Mouse (Mus musculus) layer of hippocampus, postnatal 25 days (tissue): ENCODE measurements at regions not wholly inside any gene's neighbourhood (a gene's known extent, or its start where the extent isn't known, plus 50 kb on each side); places are given as distances from the start of the nearest gene placed in this dataset.
A peak's percentile ranks its signal among the peaks of the same experiment; 100 is the strongest.

ENCODE experiments used
- DNase-seq, 2 experiments: peaks; one replicate each; pipeline ENCODE4 v3.0.0; 2022; ENCODE audit warnings: mixed read lengths in 2 of 2, low spot score in 1 of 2; ENCODE audit errors: extremely low spot score in 1 of 2

DNA sequence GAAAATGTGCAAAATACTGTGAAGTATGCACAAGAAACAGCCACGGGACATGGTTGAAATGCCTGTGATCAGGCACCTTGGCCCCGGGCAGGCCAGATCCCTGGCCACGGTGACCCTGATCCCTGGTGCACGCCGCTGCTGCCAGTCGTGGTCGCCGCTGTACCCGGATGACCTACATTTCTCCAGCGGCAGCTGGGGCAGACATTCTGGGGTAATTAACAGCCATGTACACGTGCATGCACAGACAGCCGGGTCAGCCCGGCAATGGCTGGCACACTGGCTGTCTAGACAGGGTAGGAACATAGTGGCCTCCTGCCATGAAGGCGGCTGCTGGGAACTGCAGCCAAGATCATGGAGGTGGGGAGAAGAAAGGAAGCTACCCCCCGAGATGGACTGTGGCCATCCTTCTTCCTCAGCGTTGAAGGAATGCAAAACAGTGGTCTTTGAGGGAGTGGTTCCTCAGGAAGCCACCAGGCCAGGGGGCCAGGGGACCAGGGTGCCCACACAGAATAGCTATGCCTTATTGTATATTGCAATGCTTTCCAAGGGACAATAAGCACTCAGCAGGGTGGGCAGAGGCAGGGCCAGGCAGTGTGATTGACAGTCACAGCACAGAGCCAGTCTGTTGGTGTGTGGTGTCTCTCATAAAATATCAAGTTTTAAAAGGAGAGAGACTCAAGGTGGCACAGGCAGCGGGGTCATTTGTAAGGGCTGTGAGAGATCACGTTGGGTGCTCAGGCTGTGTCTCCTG is 108.3 kb upstream of the 1700021F07Rik start:
- peak in 1 of 2 experiments; percentile 37 for DNase-seq

DNA sequence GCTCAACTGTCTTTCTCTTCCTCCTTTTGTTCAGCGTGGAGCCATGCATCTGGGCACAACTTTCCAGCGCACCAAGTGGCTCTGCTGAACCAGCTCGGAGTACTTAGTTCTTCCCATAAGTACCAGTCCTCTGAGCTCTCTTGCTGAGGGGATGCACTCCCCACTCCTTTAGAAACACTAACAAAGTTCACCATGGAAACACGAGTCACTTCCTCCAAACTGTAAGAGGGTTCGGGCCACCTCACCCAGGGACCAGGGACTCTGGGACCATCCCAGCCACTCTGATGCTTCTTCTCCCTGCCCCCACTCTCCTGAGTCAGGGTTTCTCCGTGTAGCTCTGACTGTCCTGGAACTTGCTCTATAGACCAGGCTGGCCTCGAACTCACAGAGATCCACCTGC is 107.0 kb upstream of the 1700021F07Rik start:
- no peak for DNase-seq

DNA sequence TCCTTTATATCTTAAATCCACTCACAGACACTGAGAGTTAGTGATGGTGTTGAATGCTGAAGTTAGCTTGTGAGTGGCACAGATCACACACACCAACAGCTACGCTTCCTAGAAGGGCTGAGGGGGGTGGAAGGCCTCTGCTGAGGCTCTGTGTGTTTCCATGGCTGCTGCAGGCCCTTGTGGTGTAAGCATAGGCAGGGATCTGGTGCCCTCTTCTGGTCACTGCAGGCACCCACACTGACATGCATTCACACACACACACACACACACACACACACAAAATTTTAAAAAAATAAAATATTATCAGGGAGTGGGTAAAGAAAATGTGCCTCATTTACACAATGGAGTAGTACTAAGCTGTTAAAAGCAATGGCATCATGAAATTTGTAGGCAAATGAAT is 105.5 kb upstream of the 1700021F07Rik start:
- DNase-seq = no peak

DNA sequence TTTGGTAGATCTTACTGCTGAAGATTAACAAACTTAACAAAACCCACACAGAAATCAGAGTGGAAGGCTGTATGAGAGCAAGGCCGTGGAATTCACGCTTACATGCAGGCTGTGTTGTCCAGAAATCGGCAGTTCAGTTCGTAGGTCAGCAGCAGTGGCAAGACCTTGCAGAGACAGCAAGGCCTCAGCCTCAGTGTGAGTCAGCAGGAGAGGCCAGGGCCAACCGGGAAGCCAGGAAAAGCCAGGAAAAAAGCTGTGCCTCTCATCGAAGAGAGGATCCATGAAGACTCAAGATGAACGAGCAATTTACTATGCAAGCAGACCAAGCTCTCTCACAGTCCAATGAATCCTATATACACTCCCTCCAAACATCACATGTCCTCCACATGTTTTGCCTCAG is 103.4 kb upstream of the 1700021F07Rik start:
- no peak for DNase-seq

DNA sequence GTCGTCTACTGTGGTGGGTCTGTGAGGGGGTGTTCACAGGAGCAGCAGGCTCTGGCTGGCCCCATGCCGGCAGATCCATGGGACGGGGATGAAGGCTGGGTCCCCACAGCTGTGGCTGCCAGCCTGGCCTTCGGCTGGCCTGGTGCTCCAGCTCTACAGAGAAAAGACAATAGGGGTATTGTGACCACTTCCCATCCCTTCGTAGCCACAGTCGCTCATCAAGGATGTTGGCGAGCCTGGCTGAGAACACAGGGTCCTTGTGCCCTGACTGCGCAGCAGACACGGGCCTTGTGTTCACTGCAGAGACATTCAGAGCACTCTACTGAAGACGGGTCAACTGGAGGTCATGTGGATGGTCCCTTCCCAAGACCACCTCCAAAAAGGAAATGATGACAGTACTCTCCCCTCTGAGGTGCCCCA is 102.4 kb upstream of the 1700021F07Rik start:
- no peak for DNase-seq

DNA sequence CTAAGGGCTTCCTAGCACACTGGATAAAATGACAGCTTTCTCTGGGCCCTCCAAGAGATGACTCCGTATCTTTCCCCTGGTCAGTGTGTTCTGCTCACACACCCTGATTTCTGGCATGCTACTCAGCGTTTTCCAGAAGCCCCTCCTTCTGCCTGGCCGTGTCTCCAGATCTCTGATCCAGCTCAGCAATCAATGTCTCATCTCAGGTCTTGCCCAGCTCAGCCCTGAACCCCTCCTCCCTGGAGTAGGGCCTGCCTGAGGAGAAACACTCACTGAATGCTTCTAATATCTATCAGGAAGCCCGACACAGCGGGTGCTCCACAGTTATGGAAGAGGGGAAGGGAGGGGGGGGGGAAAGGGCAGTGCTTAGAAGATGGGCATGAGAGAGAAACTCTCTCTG is 101.9 kb upstream of the 1700021F07Rik start:
- DNase-seq = no peak

DNA sequence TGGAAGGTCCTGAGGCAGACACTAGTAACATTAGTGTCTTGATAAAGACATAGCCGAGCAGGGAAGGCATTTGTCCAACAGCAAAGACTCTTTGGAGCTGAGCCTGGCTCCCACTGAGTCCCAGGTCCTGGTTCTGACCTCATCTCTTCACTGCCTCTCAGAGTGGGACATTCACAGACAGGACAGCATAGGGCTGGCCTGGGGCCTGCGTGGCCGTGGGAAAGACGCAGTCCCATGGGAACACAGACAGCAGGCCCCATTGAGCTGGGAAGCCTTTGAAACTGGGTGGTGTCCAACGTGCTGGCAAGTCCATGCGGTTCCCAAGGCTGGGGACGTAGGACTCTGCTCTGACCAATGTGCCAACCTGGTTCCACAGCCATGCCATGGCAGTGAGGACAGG is 97.5 kb upstream of the 1700021F07Rik start:
- DNase-seq = no peak

DNA sequence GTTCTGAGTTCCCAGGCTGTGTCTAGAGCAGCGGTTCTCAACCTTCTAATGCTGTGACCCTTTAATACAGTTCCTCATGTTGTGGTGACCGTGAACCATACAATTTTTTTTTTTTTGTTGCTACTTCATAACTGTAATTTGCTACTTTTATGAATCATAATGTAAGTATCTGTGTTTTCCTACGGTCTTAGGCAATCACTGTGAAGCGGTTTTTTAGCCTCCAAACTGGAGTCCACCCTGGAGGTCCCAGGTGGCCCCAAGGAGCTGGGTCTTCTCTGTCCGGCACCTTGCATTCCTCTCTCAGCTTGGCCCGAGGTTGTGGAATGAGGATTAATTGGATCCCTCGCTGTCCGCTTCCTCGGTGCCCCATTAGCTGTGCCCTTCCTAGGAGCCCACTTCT is 96.6 kb upstream of the 1700021F07Rik start:
- no peak for DNase-seq

DNA sequence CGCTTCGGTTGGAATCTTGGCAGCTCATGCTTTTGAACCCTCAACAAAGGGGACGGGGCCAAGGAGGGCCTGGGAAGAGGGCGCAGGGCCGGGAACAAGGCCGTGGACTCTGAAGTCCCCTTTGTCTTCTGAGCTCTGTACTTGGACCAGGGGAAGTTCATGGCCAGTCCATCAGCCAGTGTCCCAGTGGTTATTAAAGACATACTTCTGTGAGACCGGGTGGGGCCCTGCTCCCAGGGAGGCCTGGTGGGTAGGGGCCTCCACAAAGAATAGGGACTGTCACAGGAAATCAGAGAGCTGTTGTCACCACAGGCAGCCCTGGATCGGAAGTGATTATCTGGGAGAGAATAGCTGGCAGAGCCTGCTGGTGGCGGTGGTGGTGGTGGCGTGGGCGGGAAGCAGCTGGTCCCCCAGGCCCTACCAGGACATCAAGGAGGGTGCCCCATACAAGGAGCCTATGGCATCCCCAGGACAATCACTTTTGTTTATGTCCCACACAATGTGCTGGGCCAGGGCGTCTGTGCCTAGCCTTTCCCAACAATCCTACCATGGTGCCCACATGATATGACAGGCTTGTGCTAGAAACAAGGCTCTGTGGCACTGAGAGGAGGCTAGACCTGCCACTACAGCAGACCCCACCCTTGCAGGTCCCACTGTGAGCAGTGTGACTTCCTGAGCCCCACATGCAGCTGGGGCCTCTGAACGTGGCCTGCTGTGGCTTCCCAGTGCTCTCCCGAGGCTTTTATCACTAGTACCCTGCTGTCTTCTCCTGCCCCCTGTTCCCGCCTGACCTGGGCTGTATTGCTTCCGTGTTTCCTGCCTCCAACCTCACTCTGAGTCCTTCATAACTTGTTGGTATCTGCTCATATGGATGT is 96.0 kb upstream of the 1700021F07Rik start:
- no peak for DNase-seq

DNA sequence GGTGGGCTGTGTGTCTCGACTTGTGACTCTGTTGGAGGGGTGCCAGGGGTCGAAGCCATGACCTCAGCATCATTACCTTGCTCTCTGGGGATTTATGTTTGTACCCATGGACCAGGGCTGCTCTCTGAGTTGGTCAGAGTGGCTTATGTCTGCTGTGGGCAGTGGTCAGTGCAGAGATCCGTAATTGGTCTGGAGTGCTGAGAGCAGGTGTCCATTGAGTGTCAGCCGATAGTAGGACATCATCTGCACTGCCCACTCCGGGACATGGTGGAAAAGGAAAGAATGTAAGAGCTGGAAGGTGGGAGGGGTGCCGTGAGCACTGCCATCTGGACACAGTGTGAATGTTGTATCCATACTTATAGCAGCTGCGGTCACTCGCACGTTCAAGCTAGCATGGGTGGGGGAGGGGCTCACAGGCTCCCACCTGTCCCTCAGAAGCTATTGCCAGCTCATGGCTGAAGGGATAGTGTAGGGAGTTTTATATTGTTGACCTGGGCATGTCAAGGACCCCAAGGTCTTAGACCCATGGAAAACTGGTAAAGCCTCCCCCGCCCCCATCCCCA is 94.4 kb upstream of the 1700021F07Rik start:
- DNase-seq = no peak

DNA sequence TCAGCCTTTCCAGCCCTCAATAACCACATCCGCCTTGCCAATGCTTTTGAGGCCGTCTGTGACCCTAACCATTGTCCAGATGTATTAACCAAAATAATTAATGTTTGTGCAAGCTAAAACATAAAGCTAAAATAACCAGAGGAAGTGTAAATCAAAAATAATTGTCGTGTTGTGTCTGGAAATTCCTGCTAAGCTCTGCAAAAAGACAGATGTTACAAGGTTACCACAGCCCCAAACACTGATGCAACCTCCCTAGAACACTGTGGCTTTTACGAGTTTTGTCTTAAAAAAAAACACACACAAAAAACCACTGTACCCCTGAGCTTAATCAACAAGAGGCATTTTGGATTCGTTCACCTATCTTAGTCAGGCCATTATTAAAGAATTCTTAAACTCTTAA is 90.5 kb upstream of the 1700021F07Rik start:
- no peak for DNase-seq

DNA sequence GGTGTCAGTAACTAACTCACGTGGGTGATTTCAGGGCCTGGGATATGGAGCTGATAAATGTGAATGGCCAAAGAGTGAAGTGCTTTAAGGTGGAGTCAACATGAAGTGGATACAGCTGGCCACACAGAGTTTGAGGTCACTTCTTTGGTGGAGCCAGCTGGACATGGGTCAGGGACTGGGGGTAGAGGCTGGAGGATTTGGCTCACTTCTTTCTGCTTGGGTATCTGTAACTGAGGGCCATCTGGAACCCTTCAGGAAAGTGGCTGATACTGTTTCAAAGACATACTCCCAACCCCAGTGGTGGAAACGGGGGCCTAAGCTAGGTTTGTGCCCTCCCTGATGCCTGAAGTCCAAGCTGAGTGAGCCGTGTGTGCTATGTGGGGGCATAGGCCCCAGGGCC is 90.1 kb upstream of the 1700021F07Rik start:
- DNase-seq = no peak

DNA sequence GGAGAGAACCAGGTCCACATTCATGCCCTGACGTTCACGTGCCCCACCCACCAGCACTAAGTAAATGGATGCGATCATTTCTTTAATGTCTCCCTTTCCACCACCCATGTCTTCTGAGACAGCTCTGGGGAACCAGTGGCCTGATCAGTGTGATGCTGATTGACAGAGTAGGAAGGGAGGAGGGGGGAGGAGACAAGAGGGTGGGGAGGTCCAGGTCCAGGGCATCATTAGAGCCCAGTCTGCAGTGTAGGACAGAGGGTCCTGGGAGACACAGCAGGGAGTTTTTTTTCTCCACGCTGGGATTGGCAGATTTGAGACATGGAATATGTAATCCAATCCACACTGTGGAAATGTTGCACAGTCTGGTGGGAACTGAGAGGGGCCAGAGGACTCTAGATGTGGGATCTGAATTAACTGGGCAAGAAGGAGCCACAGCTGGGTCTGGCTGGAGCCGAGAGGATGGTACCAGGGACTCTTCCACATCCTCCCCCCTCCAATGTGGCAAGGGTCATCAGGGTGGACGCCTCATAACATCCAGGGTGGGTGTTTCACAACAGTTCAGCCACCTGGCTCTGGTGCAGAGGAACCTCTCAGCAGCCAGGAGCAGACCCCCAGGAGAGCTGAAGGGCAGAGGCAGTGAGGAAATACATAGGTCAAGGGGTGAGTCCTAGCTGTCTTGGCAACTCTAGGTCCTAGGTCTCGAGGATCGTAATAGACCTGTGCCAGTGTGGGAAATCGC is 89.3 kb upstream of the 1700021F07Rik start:
- no peak for DNase-seq

DNA sequence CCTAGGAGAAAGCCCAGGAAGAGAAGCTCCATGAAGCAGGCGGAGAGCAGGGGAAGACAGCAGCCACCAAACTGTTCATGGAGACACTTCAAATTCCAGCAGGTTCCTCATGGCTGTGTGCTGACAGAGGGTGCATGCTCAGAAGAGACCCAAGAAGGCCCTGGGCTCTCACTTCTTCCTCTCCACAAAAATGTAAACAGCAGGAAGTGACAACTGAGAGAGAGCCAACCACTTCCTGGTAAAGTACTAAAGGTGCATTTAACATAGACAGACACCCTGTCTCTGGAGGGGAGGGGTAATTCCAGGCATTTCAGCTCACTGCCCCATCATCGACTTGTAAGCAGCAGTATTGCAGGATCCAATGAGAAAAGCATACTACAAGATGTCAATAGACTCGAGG is 85.8 kb upstream of the 1700021F07Rik start:
- no peak for DNase-seq

DNA sequence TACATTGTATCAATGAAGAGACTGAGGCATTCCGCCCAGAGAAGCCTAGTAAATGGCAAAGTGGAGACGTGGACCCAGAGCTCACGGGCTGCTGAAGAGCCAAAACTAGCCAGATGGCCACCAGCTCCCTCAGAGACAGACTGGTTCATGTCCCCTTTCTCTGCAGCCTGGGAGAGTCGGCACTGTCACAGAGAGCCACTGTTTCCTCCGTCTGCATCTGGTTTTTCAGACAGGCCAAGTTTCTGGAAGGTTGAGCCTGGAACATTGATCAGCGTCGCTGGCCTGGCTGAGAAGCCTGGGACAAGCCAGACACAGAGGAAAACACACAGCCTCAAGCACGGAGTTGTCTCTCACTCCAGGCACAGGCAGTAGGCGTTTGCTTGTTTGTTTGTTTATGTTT is 83.4 kb upstream of the 1700021F07Rik start:
- DNase-seq = no peak

DNA sequence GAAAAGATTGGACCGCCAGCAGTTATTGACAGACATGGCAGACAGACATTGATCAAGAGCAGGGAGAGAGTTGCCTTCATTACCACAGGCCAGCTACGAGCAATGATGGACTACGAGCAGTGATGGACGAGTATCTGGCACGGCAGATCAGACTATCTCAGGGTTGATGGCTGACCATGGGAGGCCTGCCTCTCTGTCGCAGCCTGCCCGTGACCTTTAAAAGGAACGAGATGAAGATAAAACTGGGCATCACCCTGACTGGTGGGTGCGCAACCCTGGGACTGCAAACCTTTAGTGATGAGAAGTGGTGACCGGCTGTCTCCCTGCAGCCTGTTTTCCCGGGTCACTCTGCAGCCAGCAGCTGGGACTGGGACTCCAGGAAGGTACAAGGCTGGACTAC is 80.3 kb upstream of the 1700021F07Rik start:
- DNase-seq = no peak

DNA sequence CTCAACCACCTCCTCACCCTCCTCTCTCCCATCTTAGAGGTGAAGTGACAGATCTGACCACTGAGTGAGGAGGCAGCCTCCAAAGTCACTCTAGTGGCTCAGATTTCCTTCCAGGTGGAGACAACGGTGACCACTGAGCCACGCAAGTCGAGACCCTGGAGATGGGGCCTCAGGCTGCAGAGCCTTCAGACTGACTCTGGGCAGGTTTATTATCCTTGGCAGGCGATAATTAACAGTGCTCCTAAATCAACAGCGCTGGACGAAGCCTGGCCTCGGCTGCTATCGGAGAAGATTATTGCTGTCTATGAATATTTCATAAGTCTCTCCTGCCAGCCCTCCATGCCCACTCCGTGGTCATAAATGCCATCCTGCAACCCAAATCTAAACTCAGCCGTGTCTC is 79.1 kb upstream of the 1700021F07Rik start:
- no peak for DNase-seq

DNA sequence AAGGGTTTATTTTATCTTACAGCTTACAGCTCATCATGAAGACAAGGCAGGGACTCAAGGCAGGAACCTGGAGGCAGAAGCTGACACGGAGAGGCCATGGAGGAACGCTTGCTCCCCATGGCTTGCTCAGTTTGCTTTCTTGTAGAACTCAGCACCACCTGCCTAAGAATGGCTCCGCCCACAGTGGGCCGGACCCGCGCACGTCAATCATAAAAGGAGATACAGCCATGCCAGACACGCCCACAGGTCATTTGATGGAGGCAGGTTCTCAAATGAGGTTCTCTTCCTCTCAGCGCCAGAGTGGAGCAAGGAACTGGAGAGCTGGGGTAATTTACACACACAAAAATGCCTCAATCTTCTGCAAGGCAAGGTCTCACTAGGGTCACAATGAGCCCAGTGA is 78.0 kb upstream of the 1700021F07Rik start:
- no peak for DNase-seq

DNA sequence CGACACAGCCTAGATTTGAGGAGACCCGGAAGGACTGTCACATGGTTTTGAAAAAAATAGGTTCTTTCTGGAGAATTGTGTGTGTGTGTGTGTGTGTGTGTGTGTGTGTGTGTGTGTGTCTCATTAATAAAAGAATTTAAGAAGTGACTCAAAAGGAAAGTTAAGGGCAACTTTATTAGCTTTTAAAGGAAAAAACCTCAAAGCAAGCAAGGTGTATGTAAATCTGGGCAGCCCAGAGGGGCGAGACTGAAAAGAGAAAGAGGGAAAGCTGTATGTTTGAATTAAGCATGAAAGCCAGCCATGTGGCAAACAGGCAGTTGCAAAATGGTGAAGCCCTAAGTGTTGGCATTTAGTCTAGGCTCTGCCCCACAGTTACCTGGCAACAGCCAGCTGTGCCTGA is 77.3 kb upstream of the 1700021F07Rik start:
- DNase-seq = no peak

DNA sequence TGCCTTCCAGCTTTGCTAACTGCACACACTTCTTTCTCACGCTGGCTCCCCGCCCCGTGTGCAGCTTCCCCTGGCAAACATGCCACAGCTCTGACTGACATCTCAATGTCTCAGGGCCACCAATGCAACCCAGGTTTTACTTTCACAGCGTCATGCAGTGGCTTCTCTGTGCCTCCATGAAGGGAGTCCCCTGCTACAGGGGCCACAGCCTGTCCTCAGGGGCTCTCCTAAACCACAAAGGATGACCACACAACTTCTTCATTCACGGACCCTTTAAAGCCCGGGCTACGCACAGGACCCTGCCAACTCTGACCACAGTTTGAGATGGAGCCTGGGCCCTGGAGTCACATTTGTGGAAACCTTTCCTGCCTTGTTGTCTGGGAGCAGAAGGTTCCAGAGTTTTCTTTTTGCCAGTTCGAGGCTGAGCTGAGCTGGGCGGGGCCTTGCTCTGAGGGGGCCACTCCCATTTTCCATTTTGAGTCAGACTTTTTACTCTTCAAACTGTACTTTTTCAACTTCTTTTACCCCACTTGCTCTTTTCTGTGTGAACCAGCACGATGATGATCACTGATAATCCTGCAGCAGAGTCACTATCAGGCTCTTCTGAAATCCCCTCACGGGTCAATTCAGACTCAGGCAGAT is 73.7 kb upstream of the 1700021F07Rik start:
- no peak for DNase-seq
